In genomic region chr1:180725704-180726179, GRCm38 (mm10) we compare ENCODE assay signal across 8 mouse cellular contexts. TPM values are rescaled to one million over a fixed set of nuclear protein-coding genes. Genes with fewer than 3 reads are reported as not detected.
DNase-seq lines count a peak whose midpoint lies in the region; ATAC-seq and TF ChIP-seq lines count a peak whose summit lies in the region.

TSS of gene Acbd3 (plus strand) at chr1:180726043.

- no peaks in the 10 kb centered on the region for H3K9me3 ChIP-seq in hindbrain, postnatal 0 days (ENCODE audit: low read length)

- peak within 1 kb of the TSS; percentile 94 for H3K4me3 ChIP-seq in gastrocnemius, adult 2 months
- peak within 1 kb of the TSS; percentile 99 for H3K4me3 ChIP-seq in hindbrain, postnatal 0 days (ENCODE audit: low read length)
- H3K4me3 ChIP-seq in left cerebral cortex, adult 2 months = peak within 1 kb of the TSS; percentile 100

- DNase-seq in WW6 (ENCODE audit: low read depth, low spot score) = peak; percentile 67
- DNase-seq in cerebellum, postnatal 4 days (ENCODE audit: low spot score in 2 of 2) = peak; percentile 77 to 88
- peak; percentile 93 for DNase-seq in gastrocnemius, adult 2 months
- DNase-seq in hindbrain, postnatal 0 days (ENCODE audit: low spot score) = peak; percentile 96
- peak; percentile 89 to 90 for DNase-seq in left cerebral cortex, adult 2 months (ENCODE audit: extremely low spot score in 1 of 2, low spot score in 2 of 2)
- peak; percentile 91 for DNase-seq in right cerebral cortex, adult 2 months (ENCODE audit: low spot score in 2 of 2)
- peak; percentile 92 for DNase-seq in urinary bladder, postnatal 14 days (ENCODE audit: low spot score)

- H3K4me1 ChIP-seq in hindbrain, postnatal 0 days (ENCODE audit: insufficient read depth, low read length) = peaks cover 12% of the 10 kb centered on the region

- intact Hi-C loops in gastrocnemius, adult 2 months (cut with DNase I) = loop anchor here (5.0 kb wide), 1 partner anchor 87 kb away; the partner anchor contains the start of gene H3f3a
- intact Hi-C loops in left cerebral cortex, adult 2 months (cut with DNase I) = no loop called here

- H3K27me3 ChIP-seq in hindbrain, postnatal 0 days (ENCODE audit: insufficient read depth, low read length) = no peaks in the 10 kb centered on the region

- H3K4me2 ChIP-seq in hindbrain, postnatal 0 days (ENCODE audit: low read depth, low read length) = peak within 1 kb of the TSS; percentile 84

- H3K27ac ChIP-seq in gastrocnemius, adult 2 months = peak within 1 kb of the TSS; percentile 95
- peak within 1 kb of the TSS; percentile 93 for H3K27ac ChIP-seq in hindbrain, postnatal 0 days
- H3K27ac ChIP-seq in left cerebral cortex, adult 2 months = peak within 1 kb of the TSS; percentile 81

- WGBS in hindbrain, postnatal 0 days = under 1% methylated on average over 51 of the region's 52 CpGs

- peak; percentile 36 for TF ChIP-seq CTCF in gastrocnemius, adult 2 months (IDR thresholded peaks at IDR 0.05)
- peak; percentile 27 for TF ChIP-seq CTCF in hindbrain, postnatal 0 days (IDR thresholded peaks at IDR 0.05; ENCODE audit: low read depth)
- TF ChIP-seq CTCF in left cerebral cortex, adult 2 months (IDR thresholded peaks at IDR 0.05) = no peak; the same call in none of the 2 replicates

- H3K36me3 ChIP-seq in hindbrain, postnatal 0 days (ENCODE audit: insufficient read depth, low read length) = no peaks in the 10 kb centered on the region

- peak; percentile 96 for ATAC-seq in hindbrain, postnatal 0 days
- peak; percentile 97 for ATAC-seq in megakaryocyte, adult 5-6 weeks (ENCODE audit: poor library complexity, severe bottlenecking)

- H3K9ac ChIP-seq in hindbrain, postnatal 0 days (replicated peaks; ENCODE audit: low read length) = peak within 1 kb of the TSS; percentile 97

RNA-seq across cellular contexts. Expression of gene Acbd3, which starts in this region (rescaled TPM):
- 10 to 100 TPM; 13.8 to 16.0 TPM for total RNA-seq in gastrocnemius, adult 2 months (2021)
- 28.3 and 32.6 TPM in 2 replicates for total RNA-seq in hindbrain, postnatal 0 days (2014; rRNA removed)
- 18.4 and 19.2 TPM in 2 replicates for polyA plus RNA-seq in hindbrain, postnatal 0 days (2015; fragmentation: Nextera tagmentation; extraction: Ambion mirVana)
- 10 to 100 TPM; 35.0 to 35.3 TPM for total RNA-seq in left cerebral cortex, adult 2 months (2021)
- total RNA-seq in megakaryocyte, adult 5-6 weeks (2015) = 25.2 and 27.1 TPM in 2 replicates
- 49.8 and 52.4 TPM in 2 replicates for total RNA-seq in megakaryocyte, adult 5-6 weeks (2017)

Comparison
In these comparisons a context has a peak if more than half of its experiments do, and no peak if none do; other contexts are left out.
1. Peak in every context shown above with its lines: DNase-seq, ATAC-seq, H3K4me3 ChIP-seq and H3K27ac ChIP-seq.